In genomic region chr11:59705113-59705512, GRCm38 (mm10) we compare ENCODE assay signal across 11 mouse cellular contexts. TPM values are rescaled to one million over a fixed set of nuclear protein-coding genes. Genes with fewer than 3 reads are reported as not detected.
DNase-seq lines count a peak whose midpoint lies in the region; TF ChIP-seq lines count a peak whose summit lies in the region.
"Had no signal": no experiment of that assay in that cellular context is flagged by ENCODE, and none has a peak within 500 bp of the region (broad histone marks: within the 10 kb centered on the region; RNA-seq: fewer than 3 reads in every experiment).

No protein-coding gene starts in this region.

- H3K27ac ChIP-seq in left cerebral cortex, adult 2 months, result peak overlapping the region; percentile 3; the same call in 1 of the 2 replicates
- H3K27ac ChIP-seq: midbrain, embryonic 10.5 days had no signal

- DNase-seq in adrenal gland, adult (ENCODE audit: inconsistent age in 2 of 2, low spot score in 1 of 2), result peak; percentile 77 to 89
- DNase-seq in adrenal gland, postnatal 4 days (ENCODE audit: low spot score in 2 of 2), result no peak
- DNase-seq in left cerebral cortex, adult 2 months (ENCODE audit: extremely low spot score in 1 of 2, low spot score in 2 of 2), result no peak
- DNase-seq in left cerebral cortex, postnatal 14 days (ENCODE audit: low spot score in 2 of 2), result no peak
- peak; percentile 74 to 83 for DNase-seq in adrenal gland, postnatal 36 days
- DNase-seq in kidney, adult 9 months, result peak; percentile 73
- no peak for DNase-seq in urinary bladder, postnatal 14 days (ENCODE audit: low spot score)
- DNase-seq in frontal cortex, postnatal 25 days (ENCODE audit: low spot score in 2 of 2), result no peak
- DNase-seq: gastrocnemius, postnatal 10 days; right cerebral cortex, adult 18-20 months had no signal

- no peak for TF ChIP-seq CTCF in left cerebral cortex, adult 2 months (IDR thresholded peaks at IDR 0.05)

- intact Hi-C loops in left cerebral cortex, adult 2 months (cut with DNase I), result loop anchor here (5.0 kb wide), 1 partner anchor 43 kb away; the partner anchor contains the start of gene Mprip
- intact Hi-C loops in left cerebral cortex, postnatal 14 days (cut with DNase I), result loop anchor here (5.0 kb wide), 1 partner anchor 43 kb away; the partner anchor contains the start of gene Mprip

- H3K4me3 ChIP-seq in left cerebral cortex, adult 2 months, result no peak overlapping the region
- H3K4me3 ChIP-seq: midbrain, embryonic 10.5 days had no signal

RNA-seq across cellular contexts. Expression of gene Mprip, which starts 44.0 kb away (rescaled TPM):
- total RNA-seq in adrenal gland, postnatal 4 days (2021), result 100 to 1,000 TPM; 235 to 240 TPM
- 100 to 1,000 TPM; 297 to 299 TPM for total RNA-seq in left cerebral cortex, adult 2 months (2021)
- total RNA-seq in left cerebral cortex, postnatal 14 days (2021), result 100 to 1,000 TPM; 249 to 264 TPM
- 100 to 1,000 TPM; 201 to 212 TPM for total RNA-seq in adrenal gland, postnatal 36 days (2021)

Comparison
In these comparisons a context has a peak if more than half of its experiments do, and no peak if none do; other contexts are left out.
1. DNase-seq: peak in adrenal gland, adult (2 of 2), adrenal gland, postnatal 36 days (2 of 2) and kidney, adult 9 months (single experiment); none in adrenal gland, postnatal 4 days (0 of 2), left cerebral cortex, adult 2 months (0 of 2), left cerebral cortex, postnatal 14 days (0 of 2), urinary bladder, postnatal 14 days (single experiment) and frontal cortex, postnatal 25 days (0 of 2).